Mouse (Mus musculus): ENCODE results near the gene Hepacam. TPM values are rescaled to one million over a fixed set of nuclear protein-coding genes. Genes with fewer than 3 reads are reported as not detected.

Gene Hepacam
- polyA plus RNA-seq, 1 experiment from 2014 or later: not detected

- no peak for DNase-seq (ENCODE audit: low spot score)
Observed at GRCm38 (mm10) chr9:37368860-37369259, 1.7 kb downstream of the Hepacam start.

GRCm38 (mm10) chr9:37371232-37371801, 4.2 kb downstream of the Hepacam start:
- DNase-seq (ENCODE audit: low spot score) (no peak), ATAC-seq (ENCODE audit: insufficient read depth, low FRiP score, low TSS enrichment) (no peak)
- no peak overlapping the region for H3K9ac ChIP-seq (ENCODE audit: low read length)
- H3K4me1 ChIP-seq (ENCODE audit: control insufficient read depth, insufficient read depth, low read length): no peaks in the 10 kb centered on the region
- no peaks in the 10 kb centered on the region for H3K36me3 ChIP-seq (ENCODE audit: control insufficient read depth, insufficient read depth, low read length)
- H3K4me3 ChIP-seq (ENCODE audit: low read depth, low read length): no peak overlapping the region
- no peaks in the 10 kb centered on the region for H3K9me3 ChIP-seq (ENCODE audit: control insufficient read depth, low read length)
- WGBS: 70% methylated on average over 7 of the region's 7 CpGs
- no peaks in the 10 kb centered on the region for H3K27me3 ChIP-seq (ENCODE audit: control insufficient read depth, insufficient read depth, low read length)
- H3K27ac ChIP-seq (ENCODE audit: low read depth, low read length): no peak overlapping the region
- H3K4me2 ChIP-seq (ENCODE audit: low read depth): no peak overlapping the region

More at GRCm38 (mm10) chr9:37368860-37369259, 1.7 kb downstream of the Hepacam start:
- WGBS: 85% methylated on average over 8 of the region's 8 CpGs
- no peaks in the 10 kb centered on the region for H3K9me3 ChIP-seq (ENCODE audit: control insufficient read depth, low read length)
- no peaks in the 10 kb centered on the region for H3K4me1 ChIP-seq (ENCODE audit: control insufficient read depth, insufficient read depth, low read length)
- no peak overlapping the region for H3K4me3 ChIP-seq (ENCODE audit: low read depth, low read length)
- H3K27ac ChIP-seq (ENCODE audit: low read depth, low read length): no peak overlapping the region
- ATAC-seq (ENCODE audit: insufficient read depth, low FRiP score, low TSS enrichment): no peak
- no peak overlapping the region for H3K4me2 ChIP-seq (ENCODE audit: low read depth)
- no peaks in the 10 kb centered on the region for H3K27me3 ChIP-seq (ENCODE audit: control insufficient read depth, insufficient read depth, low read length)
- no peak overlapping the region for H3K9ac ChIP-seq (ENCODE audit: low read length)
- no peaks in the 10 kb centered on the region for H3K36me3 ChIP-seq (ENCODE audit: control insufficient read depth, insufficient read depth, low read length)

GRCm38 (mm10) chr9:37375718-37376117, 8.6 kb downstream of the Hepacam start:
- Histone ChIP-seq H3K9me3 (ENCODE audit: control insufficient read depth, low read length) (no peaks in the 10 kb centered on the region), H3K4me3 (ENCODE audit: low read depth, low read length) (no peak overlapping the region), H3K4me1 (ENCODE audit: control insufficient read depth, insufficient read depth, low read length) (no peaks in the 10 kb centered on the region), H3K36me3 (ENCODE audit: control insufficient read depth, insufficient read depth, low read length) (no peaks in the 10 kb centered on the region), H3K27ac (ENCODE audit: low read depth, low read length) (no peak overlapping the region), H3K9ac (ENCODE audit: low read length) (no peak overlapping the region), H3K27me3 (ENCODE audit: control insufficient read depth, insufficient read depth, low read length) (no peaks in the 10 kb centered on the region), H3K4me2 (ENCODE audit: low read depth) (no peak overlapping the region)
- no peak for ATAC-seq (ENCODE audit: insufficient read depth, low FRiP score, low TSS enrichment)
- no peak for DNase-seq (ENCODE audit: low spot score)
- 91% methylated on average over 5 of the region's 5 CpGs for WGBS

GRCm38 (mm10) chr9:37383161-37383560, 16.0 kb downstream of the Hepacam start:
- DNase-seq (ENCODE audit: low spot score): no peak
- no peaks in the 10 kb centered on the region for H3K27me3 ChIP-seq (ENCODE audit: control insufficient read depth, insufficient read depth, low read length)
- 87% methylated on average over 6 of the region's 6 CpGs for WGBS

GRCm38 (mm10) chr9:37384284-37385182, 17.4 kb downstream of the Hepacam start:
- H3K36me3 ChIP-seq (ENCODE audit: control insufficient read depth, insufficient read depth, low read length): no peaks in the 10 kb centered on the region
- H3K4me2 ChIP-seq (ENCODE audit: low read depth): peak overlapping the region; percentile 73
- DNase-seq (ENCODE audit: low spot score): peak; percentile 71
- ATAC-seq (ENCODE audit: insufficient read depth, low FRiP score, low TSS enrichment): peak; percentile 72
- H3K4me1 ChIP-seq (ENCODE audit: control insufficient read depth, insufficient read depth, low read length): no peaks in the 10 kb centered on the region
- no peak overlapping the region for H3K27ac ChIP-seq (ENCODE audit: low read depth, low read length)
- H3K9me3 ChIP-seq (ENCODE audit: control insufficient read depth, low read length): no peaks in the 10 kb centered on the region
- H3K27me3 ChIP-seq (ENCODE audit: control insufficient read depth, insufficient read depth, low read length): no peaks in the 10 kb centered on the region
- peak overlapping the region; percentile 32 for H3K4me3 ChIP-seq (ENCODE audit: low read depth, low read length)
- H3K9ac ChIP-seq (ENCODE audit: low read length): peak overlapping the region; percentile 47
- 10% methylated on average over 51 of the region's 54 CpGs for WGBS

More at GRCm38 (mm10) chr9:37383161-37383560, 16.0 kb downstream of the Hepacam start:
- Histone ChIP-seq H3K36me3 (ENCODE audit: control insufficient read depth, insufficient read depth, low read length) (no peaks in the 10 kb centered on the region), H3K4me2 (ENCODE audit: low read depth) (no peak overlapping the region), H3K27ac (ENCODE audit: low read depth, low read length) (no peak overlapping the region), H3K4me1 (ENCODE audit: control insufficient read depth, insufficient read depth, low read length) (no peaks in the 10 kb centered on the region), H3K9ac (ENCODE audit: low read length) (no peak overlapping the region), H3K4me3 (ENCODE audit: low read depth, low read length) (no peak overlapping the region), H3K9me3 (ENCODE audit: control insufficient read depth, low read length) (no peaks in the 10 kb centered on the region)
- no peak for ATAC-seq (ENCODE audit: insufficient read depth, low FRiP score, low TSS enrichment)

DNA sequence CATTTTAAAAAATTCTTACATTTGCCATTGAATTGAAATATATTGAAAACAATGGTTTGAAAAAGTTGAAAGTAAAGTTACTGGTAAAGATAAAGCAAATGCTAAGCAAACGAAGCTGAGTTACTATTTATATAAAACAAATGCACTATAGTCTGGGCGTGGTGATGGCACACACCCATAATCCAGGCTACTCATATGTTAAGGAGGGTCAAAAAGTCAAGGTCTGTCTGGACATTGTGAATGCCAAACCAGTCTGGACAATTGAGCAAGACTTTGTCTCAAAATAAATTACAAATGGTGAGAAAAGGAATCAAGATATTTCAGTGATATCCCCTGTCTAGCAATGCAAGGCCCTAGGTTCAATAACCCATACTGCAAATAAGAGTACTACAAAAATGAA, 23.7 kb downstream of the Hepacam start:
- H3K27me3 ChIP-seq (ENCODE audit: control insufficient read depth, insufficient read depth, low read length): no peaks in the 10 kb centered on the region
- ATAC-seq (ENCODE audit: insufficient read depth, low FRiP score, low TSS enrichment) (no peak), DNase-seq (ENCODE audit: low spot score) (no peak)
- no peaks in the 10 kb centered on the region for H3K36me3 ChIP-seq (ENCODE audit: control insufficient read depth, insufficient read depth, low read length)
- H3K9ac ChIP-seq (ENCODE audit: low read length): no peak overlapping the region
- no peaks in the 10 kb centered on the region for H3K9me3 ChIP-seq (ENCODE audit: control insufficient read depth, low read length)
- 70% methylated on average over 2 of the region's 2 CpGs for WGBS
- no peaks in the 10 kb centered on the region for H3K4me1 ChIP-seq (ENCODE audit: control insufficient read depth, insufficient read depth, low read length)
- no peak overlapping the region for H3K4me3 ChIP-seq (ENCODE audit: low read depth, low read length)
- H3K4me2 ChIP-seq (ENCODE audit: low read depth): no peak overlapping the region
- H3K27ac ChIP-seq (ENCODE audit: low read depth, low read length): no peak overlapping the region

DNA sequence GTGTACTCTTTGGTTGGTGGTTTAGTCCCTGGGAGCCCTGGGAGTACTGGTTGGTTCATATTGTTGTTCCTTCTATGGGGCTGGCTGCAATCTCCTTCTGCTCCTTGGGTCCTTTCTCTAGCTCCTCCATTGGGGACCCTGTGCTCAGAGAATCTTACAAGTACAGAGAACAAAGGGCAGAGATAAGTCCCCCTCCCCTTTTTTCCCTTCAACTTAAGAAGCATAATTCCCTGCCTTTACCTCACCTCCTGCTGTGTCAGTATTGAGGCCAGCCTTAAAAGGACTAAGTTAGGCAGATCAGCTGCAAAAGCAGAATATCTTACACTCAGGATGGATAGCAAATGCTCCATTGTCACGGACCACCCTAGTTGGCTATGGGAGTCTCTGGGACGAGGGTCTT, 24.9 kb downstream of the Hepacam start:
- no peak for ATAC-seq (ENCODE audit: insufficient read depth, low FRiP score, low TSS enrichment)
- 82% methylated on average over 2 of the region's 2 CpGs for WGBS
- no peak overlapping the region for H3K27ac ChIP-seq (ENCODE audit: low read depth, low read length)
- H3K4me3 ChIP-seq (ENCODE audit: low read depth, low read length): no peak overlapping the region
- no peaks in the 10 kb centered on the region for H3K36me3 ChIP-seq (ENCODE audit: control insufficient read depth, insufficient read depth, low read length)
- H3K27me3 ChIP-seq (ENCODE audit: control insufficient read depth, insufficient read depth, low read length): no peaks in the 10 kb centered on the region
- H3K9ac ChIP-seq (ENCODE audit: low read length): no peak overlapping the region
- no peak overlapping the region for H3K4me2 ChIP-seq (ENCODE audit: low read depth)
- no peaks in the 10 kb centered on the region for H3K4me1 ChIP-seq (ENCODE audit: control insufficient read depth, insufficient read depth, low read length)
- no peaks in the 10 kb centered on the region for H3K9me3 ChIP-seq (ENCODE audit: control insufficient read depth, low read length)
- no peak for DNase-seq (ENCODE audit: low spot score)

GRCm38 (mm10) chr9:37393482-37394131, 26.5 kb downstream of the Hepacam start:
- Histone ChIP-seq H3K4me2 (ENCODE audit: low read depth) (no peak overlapping the region), H3K4me1 (ENCODE audit: control insufficient read depth, insufficient read depth, low read length) (no peaks in the 10 kb centered on the region), H3K9ac (ENCODE audit: low read length) (no peak overlapping the region), H3K36me3 (ENCODE audit: control insufficient read depth, insufficient read depth, low read length) (no peaks in the 10 kb centered on the region), H3K27ac (ENCODE audit: low read depth, low read length) (no peak overlapping the region), H3K4me3 (ENCODE audit: low read depth, low read length) (no peak overlapping the region), H3K27me3 (ENCODE audit: control insufficient read depth, insufficient read depth, low read length) (no peaks in the 10 kb centered on the region), H3K9me3 (ENCODE audit: control insufficient read depth, low read length) (no peaks in the 10 kb centered on the region)
- no peak for ATAC-seq (ENCODE audit: insufficient read depth, low FRiP score, low TSS enrichment)
- no peak for DNase-seq (ENCODE audit: low spot score)
- 76% methylated on average over 8 of the region's 8 CpGs for WGBS
